Mouse (Mus musculus) C2C12 (cell line): Measurements from ENCODE around the gene Cdc37l1.

Experiments
- CEBPB ChIP-seq: IDR thresholded peaks from one replicate; pipeline ENCODE4 v1.6.1; 2011; ENCODE audit warnings: low read depth, mild to moderate bottlenecking, control low read depth, moderate library complexity
- CTCF ChIP-seq: IDR thresholded peaks from one replicate; pipeline ENCODE4 v1.5.1; 2011; ENCODE audit not compliant: control insufficient read depth, insufficient read depth, insufficient read length
- MYOD1 ChIP-seq: IDR thresholded peaks from one replicate; pipeline ENCODE4 v1.6.1; 2011; ENCODE audit warnings: low read depth; ENCODE audit not compliant: control insufficient read depth, insufficient read length

DNA sequence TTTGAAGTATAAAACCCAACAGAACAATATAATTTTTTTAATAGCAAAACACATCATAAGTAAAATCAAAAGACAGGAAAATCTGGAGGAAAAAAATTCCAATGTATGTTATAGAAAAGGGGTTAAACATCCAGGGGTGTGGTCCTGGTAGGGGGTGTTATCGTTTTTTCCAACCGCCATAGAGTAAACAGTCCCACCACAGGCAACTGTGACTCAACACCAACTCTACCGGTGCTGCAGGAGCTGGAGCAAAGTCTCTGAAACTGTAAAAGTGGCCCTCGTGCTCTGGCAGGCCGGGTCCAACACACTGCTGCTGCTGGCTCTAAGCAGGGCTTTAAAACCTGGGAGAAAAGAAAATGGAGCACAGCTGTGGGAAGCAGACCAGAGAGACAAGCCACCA lies 68.6 kb downstream of the Cdc37l1 start:
- TF ChIP-seq CTCF (no peak), CEBPB (no peak), MYOD1 (no peak)
